Mouse (Mus musculus) intestine, embryonic 14.5 days (tissue): ENCODE data around the gene Brd9. TPM values are rescaled to one million over a fixed set of nuclear protein-coding genes. Genes with fewer than 3 reads are reported as not detected.
A peak's percentile ranks its signal among the peaks of the same experiment; 100 is the strongest.

Experiments
- ATAC-seq: fragments of 200-750 bp; cut with Nextera tagmentation; replicated peaks from 2 replicates; pipeline ENCODE4 v1.8.0; 2017; ENCODE audit warnings: low read depth, moderate number of reproducible peaks, moderate TSS enrichment, moderate library complexity; ENCODE audit not compliant: low FRiP score, low TSS enrichment
- DNase-seq: peaks from one replicate; pipeline ENCODE4 v3.0.0-alpha.2; 2018; ENCODE audit warnings: low spot score
- H3K27ac ChIP-seq: fragments of 300-500 bp; sonication (generic); 2 replicates; pipeline ENCODE4 v1.5.1; 2014; ENCODE audit warnings: low read depth, mild to moderate bottlenecking, control low read depth
- H3K27me3 ChIP-seq: fragments of 300-500 bp; sonication (generic); replicated peaks from 2 replicates; pipeline ENCODE4 v1.6.1; 2014; ENCODE audit warnings: low read length, control low read depth; ENCODE audit not compliant: control insufficient read depth, insufficient read depth
- H3K36me3 ChIP-seq: fragments of 300-500 bp; sonication (generic); 2 replicates; pipeline ENCODE4 v1.6.1; 2014; ENCODE audit warnings: low read length, control low read depth; ENCODE audit not compliant: control insufficient read depth, insufficient read depth
- H3K4me1 ChIP-seq: fragments of 300-500 bp; sonication (generic); replicated peaks from 2 replicates; pipeline ENCODE4 v1.6.1; 2014; ENCODE audit warnings: low read length, control low read depth, mixed read lengths; ENCODE audit not compliant: control insufficient read depth, insufficient read depth
- H3K4me2 ChIP-seq: fragments of 300-500 bp; sonication (generic); 2 replicates; pipeline ENCODE4 v1.6.1; 2014; ENCODE audit warnings: low read length
- H3K4me3 ChIP-seq: fragments of 300-500 bp; sonication (generic); 2 replicates; pipeline ENCODE4 v1.5.1; 2014; ENCODE audit warnings: low read depth, low read length, control low read depth, mixed read lengths
- H3K9ac ChIP-seq: fragments of 300-500 bp; sonication (generic); 2 replicates; pipeline ENCODE4 v1.6.1; 2014; ENCODE audit warnings: mild to moderate bottlenecking, low read length
- H3K9me3 ChIP-seq: fragments of 300-500 bp; sonication (generic); 2 replicates; pipeline ENCODE4 v1.6.1; 2016; ENCODE audit warnings: low read length, control low read depth; ENCODE audit not compliant: control insufficient read depth
- WGBS: fragments of 180-500 bp; shearing (Covaris S2); extraction: QIAGEN DNeasy Blood & Tissue Kit; methylation state at CpG from one replicate; pipeline ENCODE4 v1.1.7; 2014; 5-methylcytosine and 5-hydroxymethylcytosine counted together
- polyA plus RNA-seq: library from polyadenylated mRNA; unstranded; fragments of >200 nt; fragmentation: Nextera tagmentation; extraction: Ambion mirVana; gene quantifications from 2 replicates; pipeline ENCODE4 v1.2.1, GENCODE M21; 2014

Brd9 gene
- polyA plus RNA-seq: 44.4 and 51.4 TPM in 2 replicates

GRCm38 (mm10) chr13:73937321-73938176 is at the start of gene Brd9, which contains the start of gene Trip13:
Gene Brd9, plus strand, starts transcription at chr13:73937811.
Gene Trip13, minus strand, starts transcription at chr13:73937784.
- peak within 1 kb of the TSS; percentile 73 for H3K4me2 ChIP-seq
- peak; percentile 97 for ATAC-seq
- H3K4me1 ChIP-seq: peaks cover 9% of the 10 kb centered on the region
- peak; percentile 99 for DNase-seq
- no peaks in the 10 kb centered on the region for H3K27me3 ChIP-seq
- WGBS: under 1% methylated on average over 81 of the region's 82 CpGs
- H3K9me3 ChIP-seq: no peaks in the 10 kb centered on the region
- peak within 1 kb of the TSS; percentile 71 for H3K9ac ChIP-seq
- H3K36me3 ChIP-seq: peaks cover 57% of the 10 kb centered on the region
- peak within 1 kb of the TSS; percentile 78 for H3K4me3 ChIP-seq
- peak within 1 kb of the TSS; percentile 89 for H3K27ac ChIP-seq

- H3K4me1 ChIP-seq: peaks cover 11% of the 10 kb centered on the region; the same call in 1 of the 2 replicates
- no peak overlapping the region for H3K9ac ChIP-seq
- H3K4me2 ChIP-seq: 0 out of 2 replicates have a peak overlapping the region, but pooled peaks have one; percentile 5
- no peaks in the 10 kb centered on the region for H3K36me3 ChIP-seq
- ATAC-seq (peak; percentile 66), DNase-seq (peak; percentile 57)
- H3K27ac ChIP-seq: peak overlapping the region; percentile 78
- no peaks in the 10 kb centered on the region for H3K27me3 ChIP-seq
- 33% methylated on average over 6 of the region's 6 CpGs for WGBS
- H3K9me3 ChIP-seq: no peaks in the 10 kb centered on the region
- no peak overlapping the region for H3K4me3 ChIP-seq
Observed at GRCm38 (mm10) chr13:73892493-73893178, 45.0 kb upstream of the Brd9 start.

GRCm38 (mm10) chr13:73897561-73897960 is 40.0 kb upstream of the Brd9 start:
- H3K4me1 ChIP-seq: no peaks in the 10 kb centered on the region; the same call in 1 of the 2 replicates
- no peaks in the 10 kb centered on the region for H3K27me3 ChIP-seq
- DNase-seq: no peak
- ATAC-seq: no peak
- 76% methylated on average over 3 of the region's 3 CpGs for WGBS
- no peak overlapping the region for H3K4me3 ChIP-seq
- H3K36me3 ChIP-seq: no peaks in the 10 kb centered on the region
- no peaks in the 10 kb centered on the region for H3K9me3 ChIP-seq
- no peak overlapping the region for H3K27ac ChIP-seq
- H3K9ac ChIP-seq: no peak overlapping the region
- H3K4me2 ChIP-seq: no peak overlapping the region

GRCm38 (mm10) chr13:73907136-73907535 is 30.5 kb upstream of the Brd9 start:
- ATAC-seq (no peak), DNase-seq (no peak)
- no peak overlapping the region for H3K4me2 ChIP-seq
- H3K9me3 ChIP-seq: no peaks in the 10 kb centered on the region
- WGBS: 74% methylated on average over 5 of the region's 5 CpGs
- peaks cover 3% of the 10 kb centered on the region for H3K36me3 ChIP-seq
- H3K4me1 ChIP-seq: no peaks in the 10 kb centered on the region
- H3K9ac ChIP-seq: no peak overlapping the region
- H3K27ac ChIP-seq: no peak overlapping the region
- no peak overlapping the region for H3K4me3 ChIP-seq
- no peaks in the 10 kb centered on the region for H3K27me3 ChIP-seq

GRCm38 (mm10) chr13:73907683-73908412 is 29.8 kb upstream of the Brd9 start:
- H3K4me1 ChIP-seq: no peaks in the 10 kb centered on the region
- DNase-seq (no peak), ATAC-seq (0 out of 2 replicates have a peak, but pooled peaks have one; percentile 47)
- no peak overlapping the region for H3K4me2 ChIP-seq
- no peak overlapping the region for H3K27ac ChIP-seq
- H3K4me3 ChIP-seq: no peak overlapping the region
- H3K27me3 ChIP-seq: no peaks in the 10 kb centered on the region
- no peak overlapping the region for H3K9ac ChIP-seq
- WGBS: 61% methylated on average over 2 of the region's 2 CpGs
- H3K36me3 ChIP-seq: peaks cover 10% of the 10 kb centered on the region
- no peaks in the 10 kb centered on the region for H3K9me3 ChIP-seq

- Histone ChIP-seq H3K9ac (no peak overlapping the region), H3K9me3 (no peaks in the 10 kb centered on the region), H3K4me2 (no peak overlapping the region), H3K4me3 (no peak overlapping the region), H3K27me3 (no peaks in the 10 kb centered on the region), H3K4me1 (no peaks in the 10 kb centered on the region), H3K36me3 (peaks cover 60% of the 10 kb centered on the region), H3K27ac (no peak overlapping the region)
- DNase-seq (no peak), ATAC-seq (no peak)
- WGBS: 96% methylated on average over 4 of the region's 4 CpGs
Observed at GRCm38 (mm10) chr13:73913066-73913465, 24.5 kb upstream of the Brd9 start.

- peaks cover 4% of the 10 kb centered on the region; the same call in 1 of the 2 replicates for H3K4me1 ChIP-seq
- no peak overlapping the region for H3K9ac ChIP-seq
- DNase-seq (no peak), ATAC-seq (no peak)
- H3K4me2 ChIP-seq: no peak overlapping the region
- H3K36me3 ChIP-seq: peaks cover 76% of the 10 kb centered on the region
- no peaks in the 10 kb centered on the region for H3K27me3 ChIP-seq
- H3K27ac ChIP-seq: no peak overlapping the region
- no peaks in the 10 kb centered on the region for H3K9me3 ChIP-seq
- WGBS: 92% methylated on average over 10 of the region's 10 CpGs
- H3K4me3 ChIP-seq: no peak overlapping the region
Observed at GRCm38 (mm10) chr13:73932201-73932600, 5.4 kb upstream of the Brd9 start.

GRCm38 (mm10) chr13:73936938-73937320 is 682 bp upstream of the Brd9 start:
- DNase-seq (peak; percentile 72), ATAC-seq (no peak; the same call in 1 of the 2 replicates)
- H3K4me2 ChIP-seq: peak overlapping the region; percentile 73
- H3K27ac ChIP-seq: 0 out of 2 replicates have a peak overlapping the region, but pooled peaks have one; percentile 6
- H3K27me3 ChIP-seq: no peaks in the 10 kb centered on the region
- WGBS: 15% methylated on average over 5 of the region's 5 CpGs
- peaks cover 57% of the 10 kb centered on the region for H3K36me3 ChIP-seq
- peaks cover 9% of the 10 kb centered on the region for H3K4me1 ChIP-seq
- H3K9me3 ChIP-seq: no peaks in the 10 kb centered on the region
- H3K4me3 ChIP-seq: peak overlapping the region; percentile 78
- H3K9ac ChIP-seq: peak overlapping the region; percentile 71
